Mouse (Mus musculus) stomach, postnatal 0 days (tissue): ENCODE data around the gene Rap1gap. TPM values are rescaled to one million over a fixed set of nuclear protein-coding genes. Genes with fewer than 3 reads are reported as not detected.

Experiments
- ATAC-seq: fragments of 200-750 bp; cut with Nextera tagmentation; 2 replicates; pipeline ENCODE4 v1.8.0; 2017; ENCODE audit not compliant: low FRiP score, low TSS enrichment
- DNase-seq: peaks from one replicate; pipeline ENCODE4 v3.0.0-alpha.2; 2016; ENCODE audit warnings: low spot score
- H3K27ac ChIP-seq: fragments of 300-500 bp; sonication (generic); replicated peaks from 2 replicates; pipeline ENCODE4 v1.5.1; 2014; ENCODE audit warnings: mild to moderate bottlenecking, control low read depth
- H3K27me3 ChIP-seq: fragments of 300-500 bp; sonication (generic); 2 replicates; pipeline ENCODE4 v1.6.1; 2014; ENCODE audit warnings: low read length; ENCODE audit not compliant: control insufficient read depth, insufficient read depth
- H3K36me3 ChIP-seq: fragments of 300-500 bp; sonication (generic); 2 replicates; pipeline ENCODE4 v1.6.1; 2014; ENCODE audit warnings: low read length, mixed read lengths; ENCODE audit not compliant: control insufficient read depth, insufficient read depth
- H3K4me1 ChIP-seq: fragments of 300-500 bp; sonication (generic); replicated peaks from 2 replicates; pipeline ENCODE4 v1.6.1; 2014; ENCODE audit warnings: antibody characterized with exemption; ENCODE audit not compliant: control insufficient read depth, insufficient read depth
- H3K4me2 ChIP-seq: fragments of 300-500 bp; sonication (generic); replicated peaks from 2 replicates; pipeline ENCODE4 v1.6.1; 2014; ENCODE audit warnings: low read depth, mild to moderate bottlenecking, control low read depth, moderate library complexity
- H3K4me3 ChIP-seq: fragments of 300-500 bp; sonication (generic); 2 replicates; pipeline ENCODE4 v1.5.1; 2014; ENCODE audit warnings: low read depth, low read length, control low read depth
- H3K9ac ChIP-seq: fragments of 300-500 bp; sonication (generic); 2 replicates; pipeline ENCODE4 v1.6.1; 2014; ENCODE audit warnings: mild to moderate bottlenecking, low read length, control low read depth, mixed read lengths
- H3K9me3 ChIP-seq: fragments of 300-500 bp; sonication (generic); 2 replicates; pipeline ENCODE4 v1.6.1; 2016; ENCODE audit warnings: low read length; ENCODE audit not compliant: control insufficient read depth
- CTCF ChIP-seq: IDR thresholded peaks from 2 replicates; pipeline ENCODE4 v1.5.1; 2016; ENCODE audit warnings: antibody characterized with exemption, low read depth, mild to moderate bottlenecking, moderate library complexity
- EP300 ChIP-seq: optimal IDR thresholded peaks from 2 replicates; pipeline ENCODE3; 2016; ENCODE audit warnings: antibody characterized with exemption
- WGBS: fragments of 180-500 bp; shearing (Covaris S2); extraction: QIAGEN DNeasy Blood & Tissue Kit; methylation state at CpG from one replicate; pipeline ENCODE4 v1.1.7; 2014; 5-methylcytosine and 5-hydroxymethylcytosine counted together
- polyA plus RNA-seq: library from polyadenylated mRNA; unstranded; fragments of >200 nt; fragmentation: Nextera tagmentation; extraction: Ambion mirVana; gene quantifications from 2 replicates; pipeline ENCODE4 v1.2.1, GENCODE M21; 2015

The Rap1gap gene
- polyA plus RNA-seq, 1 experiment from 2014 or later, result 70.1 TPM

GRCm38 (mm10) chr4:137768381-137768780 is 103.9 kb downstream of the Rap1gap start:
- Histone ChIP-seq H3K27ac (no peak overlapping the region), H3K4me1 (peaks cover 6% of the 10 kb centered on the region; the same call in 1 of the 2 replicates), H3K4me2 (no peak overlapping the region), H3K36me3 (no peaks in the 10 kb centered on the region), H3K4me3 (no peak overlapping the region), H3K9ac (no peak overlapping the region), H3K9me3 (no peaks in the 10 kb centered on the region), H3K27me3 (no peaks in the 10 kb centered on the region)
- ATAC-seq, result no peak
- no peak for TF ChIP-seq CTCF
- no peak for TF ChIP-seq EP300
- no peak for DNase-seq
- 91% methylated on average over 5 of the region's 5 CpGs for WGBS

GRCm38 (mm10) chr4:137768831-137769230 is 104.3 kb downstream of the Rap1gap start:
- no peaks in the 10 kb centered on the region for H3K9me3 ChIP-seq
- no peak overlapping the region for H3K9ac ChIP-seq
- no peak for DNase-seq
- WGBS, result 67% methylated on average over 6 of the region's 6 CpGs
- H3K4me3 ChIP-seq, result no peak overlapping the region
- H3K27ac ChIP-seq, result no peak overlapping the region
- no peak overlapping the region for H3K4me2 ChIP-seq
- H3K36me3 ChIP-seq, result no peaks in the 10 kb centered on the region
- TF ChIP-seq CTCF (no peak), EP300 (no peak)
- H3K4me1 ChIP-seq, result peaks cover 6% of the 10 kb centered on the region; the same call in 1 of the 2 replicates
- ATAC-seq, result no peak
- H3K27me3 ChIP-seq, result no peaks in the 10 kb centered on the region

- no peak for ATAC-seq
- no peak overlapping the region for H3K4me3 ChIP-seq
Observed at GRCm38 (mm10) chr4:137769635-137770034, 105.1 kb downstream of the Rap1gap start.

GRCm38 (mm10) chr4:137770901-137771612 is 106.5 kb downstream of the Rap1gap start:
- DNase-seq (no peak), ATAC-seq (peak; percentile 63; the same call in 1 of the 2 replicates)
- no peaks in the 10 kb centered on the region for H3K36me3 ChIP-seq
- WGBS, result 49% methylated on average over 14 of the region's 14 CpGs
- no peak for TF ChIP-seq CTCF
- TF ChIP-seq EP300, result no peak
- no peak overlapping the region for H3K4me2 ChIP-seq
- no peaks in the 10 kb centered on the region for H3K27me3 ChIP-seq
- no peaks in the 10 kb centered on the region for H3K9me3 ChIP-seq
- H3K9ac ChIP-seq, result no peak overlapping the region
- H3K27ac ChIP-seq, result no peak overlapping the region
- H3K4me1 ChIP-seq, result no peaks in the 10 kb centered on the region
- H3K4me3 ChIP-seq, result no peak overlapping the region

More at GRCm38 (mm10) chr4:137769635-137770034, 105.1 kb downstream of the Rap1gap start:
- H3K27ac ChIP-seq, result no peak overlapping the region
- H3K4me1 ChIP-seq, result peaks cover 6% of the 10 kb centered on the region; the same call in 1 of the 2 replicates
- no peak overlapping the region for H3K9ac ChIP-seq
- TF ChIP-seq CTCF (no peak), EP300 (no peak)
- H3K27me3 ChIP-seq, result no peaks in the 10 kb centered on the region
- H3K4me2 ChIP-seq, result no peak overlapping the region
- 33% methylated on average over 7 of the region's 7 CpGs for WGBS
- DNase-seq, result no peak
- H3K9me3 ChIP-seq, result no peaks in the 10 kb centered on the region
- no peaks in the 10 kb centered on the region for H3K36me3 ChIP-seq

GRCm38 (mm10) chr4:137771749-137772148 is 107.2 kb downstream of the Rap1gap start:
- ATAC-seq, result no peak
- WGBS, result 69% methylated on average over 3 of the region's 3 CpGs
- no peaks in the 10 kb centered on the region for H3K9me3 ChIP-seq

GRCm38 (mm10) chr4:137772438-137773056 is 108.0 kb downstream of the Rap1gap start:
- TF ChIP-seq CTCF (no peak), EP300 (no peak)
- Histone ChIP-seq H3K27me3 (no peaks in the 10 kb centered on the region), H3K9me3 (no peaks in the 10 kb centered on the region), H3K27ac (no peak overlapping the region), H3K9ac (no peak overlapping the region), H3K4me1 (no peaks in the 10 kb centered on the region), H3K36me3 (no peaks in the 10 kb centered on the region), H3K4me2 (no peak overlapping the region), H3K4me3 (no peak overlapping the region)
- ATAC-seq, result no peak
- DNase-seq, result no peak
- 65% methylated on average over 16 of the region's 16 CpGs for WGBS

More at GRCm38 (mm10) chr4:137771749-137772148, 107.2 kb downstream of the Rap1gap start:
- Histone ChIP-seq H3K4me2 (no peak overlapping the region), H3K27ac (no peak overlapping the region), H3K4me1 (no peaks in the 10 kb centered on the region), H3K9ac (no peak overlapping the region), H3K27me3 (no peaks in the 10 kb centered on the region), H3K4me3 (no peak overlapping the region), H3K36me3 (no peaks in the 10 kb centered on the region)
- no peak for TF ChIP-seq EP300
- no peak for TF ChIP-seq CTCF
- no peak for DNase-seq
